Mouse (Mus musculus) midbrain, embryonic 12.5 days (tissue): ENCODE results near the gene Nt5c2. TPM values are rescaled to one million over a fixed set of nuclear protein-coding genes. Genes with fewer than 3 reads are reported as not detected.
"Not testable (repeated sequence)": the region's sequence is repeated elsewhere in the genome, so short reads cannot be mapped to it uniquely, and the experiment has no call there.

Experiments
- ATAC-seq: fragments of 200-750 bp; cut with Nextera tagmentation; 2 replicates; pipeline ENCODE4 v1.8.0; 2017; ENCODE audit warnings: low read depth, moderate TSS enrichment, moderate library complexity; ENCODE audit not compliant: low FRiP score
- H3K27ac ChIP-seq: fragments of 300-500 bp; sonication (generic); replicated peaks from 2 replicates; pipeline ENCODE4 v1.5.1; 2016; ENCODE audit warnings: mild to moderate bottlenecking
- H3K27me3 ChIP-seq: fragments of 300-500 bp; sonication (generic); 2 replicates; pipeline ENCODE4 v1.6.1; 2016; ENCODE audit warnings: mild to moderate bottlenecking
- H3K36me3 ChIP-seq: fragments of 300-500 bp; sonication (generic); 2 replicates; pipeline ENCODE4 v1.6.1; 2016
- H3K4me1 ChIP-seq: fragments of 300-500 bp; sonication (generic); 2 replicates; pipeline ENCODE4 v1.6.1; 2016
- H3K4me2 ChIP-seq: fragments of 300-500 bp; sonication (generic); replicated peaks from 2 replicates; pipeline ENCODE4 v1.6.1; 2016; ENCODE audit warnings: mild to moderate bottlenecking, moderate library complexity
- H3K4me3 ChIP-seq: fragments of 300-500 bp; sonication (generic); 2 replicates; pipeline ENCODE4 v1.5.1; 2016; ENCODE audit warnings: mild to moderate bottlenecking
- H3K9ac ChIP-seq: fragments of 300-500 bp; sonication (generic); replicated peaks from 2 replicates; pipeline ENCODE4 v1.6.1; 2016; ENCODE audit warnings: mild to moderate bottlenecking, moderate library complexity
- H3K9me3 ChIP-seq: fragments of 300-500 bp; sonication (generic); 2 replicates; pipeline ENCODE4 v1.6.1; 2016; ENCODE audit warnings: mild to moderate bottlenecking
- WGBS: fragments of 180-500 bp; shearing (Covaris S2); methylation state at CpG from one replicate; pipeline ENCODE4 v1.1.7; 2016; 5-methylcytosine and 5-hydroxymethylcytosine counted together
- polyA plus RNA-seq: library from polyadenylated mRNA; unstranded; fragments of >200 nt; fragmentation: Nextera tagmentation; extraction: Ambion mirVana; gene quantifications from 2 replicates; pipeline ENCODE4 v1.2.1, GENCODE M21; 2016

Gene Nt5c2
- polyA plus RNA-seq, 1 experiment from 2014 or later: 84.8 TPM

GRCm38 (mm10) chr19:47015396-47015795 lies 443 bp upstream of the Nt5c2 start:
- no peak for ATAC-seq
- peak overlapping the region; percentile 58 for H3K4me2 ChIP-seq
- peak overlapping the region; percentile 79 for H3K9ac ChIP-seq
- H3K9me3 ChIP-seq: no peaks in the 10 kb centered on the region
- no peaks in the 10 kb centered on the region for H3K36me3 ChIP-seq
- 1% methylated on average over 37 of the region's 37 CpGs for WGBS
- H3K27me3 ChIP-seq: peaks cover 55% of the 10 kb centered on the region
- peak overlapping the region; percentile 86 for H3K27ac ChIP-seq
- H3K4me3 ChIP-seq: peak overlapping the region; percentile 61
- peaks cover 19% of the 10 kb centered on the region for H3K4me1 ChIP-seq

DNA sequence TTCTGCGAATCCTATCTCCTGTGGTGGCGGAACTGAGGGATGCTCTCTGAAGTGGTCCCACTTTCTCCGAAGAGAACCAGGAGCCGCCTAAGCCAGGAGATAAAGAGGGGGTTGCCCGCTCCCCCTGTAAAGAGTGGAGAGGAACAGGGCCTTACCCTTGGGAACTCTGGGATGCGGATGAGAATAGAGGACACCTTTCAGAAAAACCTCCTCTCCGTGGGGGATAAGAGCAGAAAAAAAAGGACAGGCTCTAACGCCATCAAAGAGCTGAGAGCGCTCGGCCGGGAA lies 850 bp downstream of the Nt5c2 start:
- ATAC-seq: no peak; the same call in 1 of the 2 replicates
- peak overlapping the region; percentile 61 for H3K4me3 ChIP-seq
- H3K36me3 ChIP-seq: no peaks in the 10 kb centered on the region
- peaks cover 14% of the 10 kb centered on the region for H3K4me1 ChIP-seq
- H3K9ac ChIP-seq: peak overlapping the region; percentile 58
- peak overlapping the region; percentile 83 for H3K27ac ChIP-seq
- under 1% methylated on average over 11 of the region's 11 CpGs for WGBS
- H3K27me3 ChIP-seq: peaks cover 55% of the 10 kb centered on the region
- H3K4me2 ChIP-seq: peak overlapping the region; percentile 58
- H3K9me3 ChIP-seq: no peaks in the 10 kb centered on the region

- peak overlapping the region; percentile 83 for H3K27ac ChIP-seq
- peak overlapping the region; percentile 58 for H3K4me2 ChIP-seq
- H3K9me3 ChIP-seq: no peaks in the 10 kb centered on the region
- H3K27me3 ChIP-seq: peaks cover 55% of the 10 kb centered on the region
- no peak for ATAC-seq
- H3K4me3 ChIP-seq: peak overlapping the region; percentile 61
- no peaks in the 10 kb centered on the region for H3K36me3 ChIP-seq
- H3K4me1 ChIP-seq: peaks cover 13% of the 10 kb centered on the region
- 9% methylated on average over 20 of the region's 20 CpGs for WGBS
- peak overlapping the region; percentile 58 for H3K9ac ChIP-seq
Observed at GRCm38 (mm10) chr19:47013340-47014158, 1.4 kb downstream of the Nt5c2 start.

DNA sequence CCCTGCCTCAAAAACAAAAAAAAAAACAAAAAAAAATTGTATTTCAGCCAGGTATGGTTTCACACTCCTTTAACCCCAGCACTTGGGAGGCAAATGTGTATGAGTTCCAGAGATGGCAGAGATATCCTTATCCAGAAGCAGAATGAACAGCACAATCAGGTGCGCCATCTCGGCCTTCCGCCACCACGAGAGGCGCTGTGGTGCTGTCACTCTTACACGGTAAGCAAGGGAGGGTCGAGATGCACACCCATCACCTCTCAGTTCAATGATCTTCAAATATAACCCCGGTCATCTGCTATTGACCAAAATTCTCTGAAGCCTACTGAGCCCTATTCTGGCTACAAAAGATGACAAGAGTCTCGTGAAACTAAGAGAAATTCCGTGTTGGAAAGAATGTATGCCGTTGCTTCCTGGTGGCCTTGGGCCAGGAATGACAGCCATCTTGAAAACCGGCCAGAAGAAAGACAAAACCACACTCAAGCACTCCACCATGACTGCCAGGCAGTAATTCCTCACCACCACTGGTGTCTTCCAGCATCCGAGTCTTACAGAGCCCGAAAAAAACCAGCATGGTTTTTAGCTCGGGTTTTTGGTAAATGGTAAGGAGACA lies 2.3 kb downstream of the Nt5c2 start:
- 92% methylated on average over 15 of the region's 15 CpGs for WGBS
- peaks cover 13% of the 10 kb centered on the region for H3K4me1 ChIP-seq
- H3K27ac ChIP-seq: 0 out of 2 replicates have a peak overlapping the region, but pooled peaks have one; percentile 83
- H3K9ac ChIP-seq: no peak overlapping the region
- no peak for ATAC-seq
- peaks cover 52% of the 10 kb centered on the region for H3K27me3 ChIP-seq
- H3K4me3 ChIP-seq: no peak overlapping the region
- H3K36me3 ChIP-seq: no peaks in the 10 kb centered on the region
- peaks cover 3% of the 10 kb centered on the region; the same call in 1 of the 2 replicates for H3K9me3 ChIP-seq
- H3K4me2 ChIP-seq: no peak overlapping the region

DNA sequence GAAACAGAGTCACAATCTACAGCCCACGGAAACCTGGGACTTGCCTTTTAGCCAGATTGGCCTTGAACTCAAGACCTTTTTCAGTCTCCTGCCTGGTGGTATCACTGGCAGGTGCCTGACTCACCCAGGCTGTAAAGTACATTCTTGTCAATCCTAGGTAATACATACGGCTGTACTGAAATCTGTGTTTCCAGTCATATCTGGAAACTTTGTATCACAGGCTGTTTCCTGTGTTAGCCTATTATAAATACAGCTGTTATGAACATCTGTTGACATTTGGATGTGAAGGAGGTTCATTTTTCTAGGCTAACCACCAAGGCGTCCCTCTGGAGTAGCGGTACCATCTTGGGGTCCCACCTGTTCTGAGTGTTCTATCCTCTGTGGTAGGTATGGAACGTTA lies 5.0 kb downstream of the Nt5c2 start:
- Histone ChIP-seq H3K9me3 (peaks cover 3% of the 10 kb centered on the region; the same call in 1 of the 2 replicates), H3K9ac (no peak overlapping the region), H3K4me2 (no peak overlapping the region), H3K36me3 (no peaks in the 10 kb centered on the region), H3K4me1 (peaks cover 4% of the 10 kb centered on the region; the same call in 1 of the 2 replicates), H3K27me3 (peaks cover 31% of the 10 kb centered on the region), H3K4me3 (no peak overlapping the region), H3K27ac (no peak overlapping the region)
- ATAC-seq: no peak
- WGBS: 91% methylated on average over 5 of the region's 5 CpGs

DNA sequence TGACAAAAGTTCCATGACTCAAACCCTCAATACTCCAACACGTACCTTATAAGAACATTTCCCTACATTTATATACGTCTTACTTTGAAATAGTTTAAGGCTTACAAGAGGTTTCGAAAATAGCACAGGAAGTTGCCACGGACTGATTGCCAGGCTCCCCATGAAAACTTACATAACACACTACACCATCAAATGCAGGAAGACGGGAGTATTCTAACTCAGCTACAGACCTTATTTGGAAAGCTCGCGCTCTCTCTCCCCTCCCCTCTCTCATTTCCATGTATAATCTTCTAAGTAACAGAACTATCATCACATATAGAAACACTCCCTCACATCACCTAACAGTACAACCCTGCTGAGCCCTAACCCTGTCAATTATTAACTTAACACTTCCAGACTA lies 5.5 kb downstream of the Nt5c2 start:
- Histone ChIP-seq H3K4me3 (no peak overlapping the region), H3K27ac (no peak overlapping the region), H3K36me3 (no peaks in the 10 kb centered on the region), H3K4me2 (no peak overlapping the region), H3K27me3 (peaks cover 26% of the 10 kb centered on the region), H3K9ac (no peak overlapping the region), H3K4me1 (no peaks in the 10 kb centered on the region), H3K9me3 (peaks cover 3% of the 10 kb centered on the region; the same call in 1 of the 2 replicates)
- 95% methylated on average over 7 of the region's 7 CpGs for WGBS
- no peak for ATAC-seq

DNA sequence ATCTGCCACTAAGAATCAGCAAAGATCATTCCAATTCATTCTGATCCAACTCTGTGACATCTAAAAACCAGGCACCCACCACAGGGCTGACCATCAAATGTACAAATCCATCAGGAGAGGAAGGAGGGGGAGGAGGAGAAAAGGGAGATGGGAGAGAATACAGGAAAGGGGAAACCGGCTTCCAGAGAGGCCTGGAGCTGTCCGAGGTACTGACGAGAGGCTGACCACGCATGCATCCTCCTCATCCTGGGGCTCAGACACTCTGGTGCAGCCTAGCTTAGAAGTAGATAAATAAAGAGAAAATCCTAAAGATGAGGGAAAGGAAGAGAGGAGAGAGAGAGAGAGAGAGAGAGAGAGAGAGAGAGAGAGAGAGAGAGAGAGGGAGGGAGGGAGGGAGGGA lies 8.6 kb downstream of the Nt5c2 start:
- no peak overlapping the region for H3K9ac ChIP-seq
- no peaks in the 10 kb centered on the region; the same call in 1 of the 2 replicates for H3K27me3 ChIP-seq
- no peak overlapping the region for H3K4me3 ChIP-seq
- no peaks in the 10 kb centered on the region for H3K36me3 ChIP-seq
- H3K27ac ChIP-seq: no peak overlapping the region
- no peak overlapping the region for H3K4me2 ChIP-seq
- no peak for ATAC-seq
- no peaks in the 10 kb centered on the region for H3K4me1 ChIP-seq
- peaks cover 3% of the 10 kb centered on the region; the same call in 1 of the 2 replicates for H3K9me3 ChIP-seq
- WGBS: 5% methylated on average over 4 of the region's 4 CpGs

DNA sequence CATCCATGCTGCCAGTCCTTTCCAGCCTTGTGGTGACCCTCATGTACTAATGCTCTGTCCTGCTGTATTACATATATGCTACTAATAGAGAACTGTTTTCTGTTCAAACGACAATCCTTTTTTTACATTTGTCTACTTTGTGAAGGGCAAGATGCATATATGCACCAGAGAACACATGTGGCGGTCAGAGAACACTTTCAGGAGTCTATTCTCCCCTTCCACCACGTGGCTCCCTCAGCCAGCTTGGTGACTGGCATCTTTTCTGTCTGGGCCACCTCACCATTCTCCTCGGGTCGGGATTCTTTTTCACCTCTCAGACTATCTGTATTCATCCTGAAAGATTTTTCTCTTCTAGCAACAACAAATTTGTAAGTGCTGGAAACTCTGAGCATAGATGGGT lies 9.1 kb downstream of the Nt5c2 start:
- H3K27ac ChIP-seq: no peak overlapping the region
- no peaks in the 10 kb centered on the region for H3K4me1 ChIP-seq
- peaks cover 3% of the 10 kb centered on the region; the same call in 1 of the 2 replicates for H3K9me3 ChIP-seq
- no peak overlapping the region for H3K9ac ChIP-seq
- 68% methylated on average over 5 of the region's 5 CpGs for WGBS
- no peak overlapping the region for H3K4me3 ChIP-seq
- H3K27me3 ChIP-seq: no peaks in the 10 kb centered on the region
- ATAC-seq: no peak
- H3K4me2 ChIP-seq: no peak overlapping the region
- H3K36me3 ChIP-seq: no peaks in the 10 kb centered on the region

GRCm38 (mm10) chr19:47003742-47004511 lies 11.0 kb downstream of the Nt5c2 start:
- no peak overlapping the region for H3K4me2 ChIP-seq
- WGBS: 82% methylated on average over 6 of the region's 6 CpGs

GRCm38 (mm10) chr19:47000357-47000756 lies 14.6 kb downstream of the Nt5c2 start:
- not testable (repeated sequence) for H3K36me3 ChIP-seq, ATAC-seq, H3K4me1 ChIP-seq, H3K9ac ChIP-seq, H3K4me3 ChIP-seq, H3K4me2 ChIP-seq, H3K27ac ChIP-seq, H3K27me3 ChIP-seq, H3K9me3 ChIP-seq
- 96% methylated on average over 3 of the region's 3 CpGs for WGBS

More at GRCm38 (mm10) chr19:47003742-47004511, 11.0 kb downstream of the Nt5c2 start:
- Histone ChIP-seq H3K36me3 (no peaks in the 10 kb centered on the region), H3K4me1 (no peaks in the 10 kb centered on the region), H3K9me3 (peaks cover 3% of the 10 kb centered on the region; the same call in 1 of the 2 replicates), H3K9ac (no peak overlapping the region), H3K4me3 (no peak overlapping the region), H3K27ac (no peak overlapping the region), H3K27me3 (no peaks in the 10 kb centered on the region)
- no peak for ATAC-seq

DNA sequence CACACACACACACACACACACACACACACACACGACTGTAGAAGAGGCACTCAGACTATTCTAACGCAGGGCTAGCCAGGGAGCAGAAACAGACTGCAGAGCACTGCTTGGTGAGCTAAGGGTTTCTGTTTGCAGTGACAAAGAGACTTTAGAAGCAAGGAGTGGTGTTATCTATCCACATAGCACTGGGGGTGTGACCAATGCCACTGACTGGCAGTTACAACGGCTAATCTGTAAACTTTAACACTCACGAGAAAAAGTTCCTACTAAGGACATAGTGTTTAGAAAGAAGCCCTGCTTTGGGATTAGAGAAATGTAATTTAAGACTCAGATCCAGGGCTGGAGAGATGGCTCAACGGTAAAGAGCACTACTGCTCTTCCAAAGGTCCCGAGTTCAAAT lies 15.2 kb downstream of the Nt5c2 start:
- Histone ChIP-seq H3K4me3 (no peak overlapping the region), H3K9ac (no peak overlapping the region), H3K36me3 (no peaks in the 10 kb centered on the region), H3K4me2 (no peak overlapping the region), H3K9me3 (no peaks in the 10 kb centered on the region), H3K4me1 (no peaks in the 10 kb centered on the region), H3K27ac (no peak overlapping the region), H3K27me3 (no peaks in the 10 kb centered on the region)
- 90% methylated on average over 6 of the region's 6 CpGs for WGBS
- no peak for ATAC-seq

GRCm38 (mm10) chr19:46998953-46999352 lies 16.0 kb downstream of the Nt5c2 start:
- ATAC-seq: no peak
- Histone ChIP-seq H3K27ac (no peak overlapping the region), H3K27me3 (no peaks in the 10 kb centered on the region), H3K36me3 (no peaks in the 10 kb centered on the region), H3K4me3 (no peak overlapping the region), H3K9ac (no peak overlapping the region), H3K4me1 (no peaks in the 10 kb centered on the region), H3K4me2 (no peak overlapping the region), H3K9me3 (no peaks in the 10 kb centered on the region)
- 87% methylated on average over 4 of the region's 4 CpGs for WGBS
